In genomic region chr1:43162394-43162793, GRCm38 (mm10) we compare ENCODE assay signal across 12 mouse cellular contexts. TPM values are rescaled to one million over a fixed set of nuclear protein-coding genes. Genes with fewer than 3 reads are reported as not detected.
DNase-seq lines count a peak whose midpoint lies in the region; ATAC-seq and TF ChIP-seq lines count a peak whose summit lies in the region.
"Had no signal": no experiment of that assay in that cellular context is flagged by ENCODE, and none has a peak within 500 bp of the region (broad histone marks: within the 10 kb centered on the region; RNA-seq: fewer than 3 reads in every experiment).

No protein-coding gene starts in this region.

- peaks cover 64% of the 10 kb centered on the region for H3K79me2 ChIP-seq in C2C12 (ENCODE audit: control insufficient read depth, insufficient read depth)

- no peaks in the 10 kb centered on the region for H3K4me1 ChIP-seq in kidney, adult 2 months (ENCODE audit: control insufficient read depth, insufficient read depth, low read length)
- peaks cover 11% of the 10 kb centered on the region for H3K4me1 ChIP-seq in embryonic facial prominence, embryonic 13.5 days
- peaks cover 15% of the 10 kb centered on the region; the same call in 1 of the 2 replicates for H3K4me1 ChIP-seq in limb, embryonic 15.5 days

- no peak for DNase-seq in kidney, adult 2 months
- DNase-seq in kidney, postnatal 10 days, result no peak
- DNase-seq in frontal cortex, postnatal 36 days (ENCODE audit: low spot score in 2 of 2), result no peak
- DNase-seq in frontal cortex, postnatal 10 days (ENCODE audit: low spot score in 2 of 2), result no peak
- DNase-seq: adrenal gland, adult 2 months; cerebellum, adult 11-12 months; gastrocnemius, postnatal 25 days had no signal

- H3ac ChIP-seq in C2C12 (ENCODE audit: control insufficient read depth, insufficient read length, low read depth), result peak overlapping the region; percentile 61

- no peak overlapping the region for H3K9ac ChIP-seq in embryonic facial prominence, embryonic 13.5 days
- H3K9ac ChIP-seq in limb, embryonic 15.5 days, result no peak overlapping the region
- H3K9ac ChIP-seq: liver, embryonic 14.5 days had no signal

- peak overlapping the region; percentile 41 for H3K27ac ChIP-seq in kidney, adult 2 months (ENCODE audit: insufficient read depth, low read depth, low read length)
- H3K27ac ChIP-seq in embryonic facial prominence, embryonic 13.5 days, result no peak overlapping the region
- no peak overlapping the region for H3K27ac ChIP-seq in limb, embryonic 15.5 days
- H3K27ac ChIP-seq: liver, embryonic 14.5 days had no signal

- peak overlapping the region; percentile 94 for H3K4me2 ChIP-seq in embryonic facial prominence, embryonic 13.5 days
- H3K4me2 ChIP-seq in limb, embryonic 15.5 days, result no peak overlapping the region

- TF ChIP-seq POLR2A in kidney, adult 2 months (IDR thresholded peaks at IDR 0.05; ENCODE audit: low read depth, low read length), result no peak

- H3K27me3 ChIP-seq in kidney, adult 2 months (replicated peaks; ENCODE audit: control insufficient read depth, insufficient read depth, low read length), result no peaks in the 10 kb centered on the region
- no peaks in the 10 kb centered on the region for H3K27me3 ChIP-seq in C2C12 (ENCODE audit: control insufficient read depth, insufficient read depth, insufficient read length)
- H3K27me3 ChIP-seq in embryonic facial prominence, embryonic 13.5 days, result no peaks in the 10 kb centered on the region
- 0 out of 2 replicates have a peak, but pooled peaks cover 4% of the 10 kb centered on the region for H3K27me3 ChIP-seq in limb, embryonic 15.5 days

- peak overlapping the region; percentile 36 for H3K4me3 ChIP-seq in kidney, adult 2 months (ENCODE audit: insufficient read depth, low read depth, low read length)
- peak overlapping the region; percentile 82 for H3K4me3 ChIP-seq in C2C12 (ENCODE audit: insufficient read depth, poor library complexity, severe bottlenecking)
- H3K4me3 ChIP-seq in embryonic facial prominence, embryonic 13.5 days, result peak overlapping the region; percentile 73; the same call in 1 of the 2 replicates
- H3K4me3 ChIP-seq in limb, embryonic 15.5 days, result 0 out of 2 replicates have a peak overlapping the region, but pooled peaks have one; percentile 70
- H3K4me3 ChIP-seq: erythroblast, embryonic 14.5 days had no signal

- no peak for ATAC-seq in embryonic facial prominence, embryonic 13.5 days (ENCODE audit: insufficient number of reproducible peaks, insufficient read depth, low FRiP score, low TSS enrichment, low read depth)
- no peak for ATAC-seq in limb, embryonic 15.5 days (ENCODE audit: insufficient number of reproducible peaks, low FRiP score, low TSS enrichment, low read depth)

- no peak for TF ChIP-seq CTCF in kidney, adult 2 months (conservative IDR thresholded peaks at IDR 0.05; ENCODE audit: insufficient read depth, insufficient read length, low read depth, low read length)
- no peak for TF ChIP-seq CTCF in C2C12 (IDR thresholded peaks at IDR 0.05; ENCODE audit: control insufficient read depth, insufficient read depth, insufficient read length)

- 81% methylated on average over 3 of the region's 3 CpGs for WGBS in kidney, adult 2 months
- WGBS in embryonic facial prominence, embryonic 13.5 days, result 84% methylated on average over 3 of the region's 3 CpGs
- 80% methylated on average over 3 of the region's 3 CpGs for WGBS in limb, embryonic 15.5 days

- peaks cover 59% of the 10 kb centered on the region for H3K79me3 ChIP-seq in C2C12 (ENCODE audit: low read depth)

- H3K9me3 ChIP-seq in embryonic facial prominence, embryonic 13.5 days, result no peaks in the 10 kb centered on the region
- H3K9me3 ChIP-seq in limb, embryonic 15.5 days, result no peaks in the 10 kb centered on the region

- H3K36me3 ChIP-seq in kidney, adult 2 months (ENCODE audit: control insufficient read depth, insufficient read depth, low read length), result no peaks in the 10 kb centered on the region
- peaks cover 51% of the 10 kb centered on the region for H3K36me3 ChIP-seq in C2C12 (ENCODE audit: control insufficient read depth, insufficient read depth)
- H3K36me3 ChIP-seq in embryonic facial prominence, embryonic 13.5 days, result no peaks in the 10 kb centered on the region
- no peaks in the 10 kb centered on the region for H3K36me3 ChIP-seq in limb, embryonic 15.5 days

TF ChIP-seq in C2C12, 6 proteins besides CTCF, POLR2A, EP300 and RAD21:
- TF ChIP-seq MAX (IDR thresholded peaks at IDR 0.05), result no peak
- TF ChIP-seq CEBPB (IDR thresholded peaks at IDR 0.05; ENCODE audit: low read depth), result peak; percentile 86

RNA-seq across cellular contexts. Expression of gene Fhl2, which starts 34.4 kb away (rescaled TPM):
- 45.3 and 48.1 TPM in 2 replicates for polyA plus RNA-seq in kidney, adult 2 months (2012; rRNA removed)
- polyA plus RNA-seq in C2C12 (2012; fragmentation: generic; extraction: Trizol), result 135 TPM
- 13.3 TPM in 2 replicates for polyA plus RNA-seq in embryonic facial prominence, embryonic 13.5 days (2015; fragmentation: Nextera tagmentation; extraction: Ambion mirVana)
- 24.7 and 26.9 TPM in 2 replicates for polyA plus RNA-seq in limb, embryonic 15.5 days (2015; fragmentation: Nextera tagmentation; extraction: Ambion mirVana)
- polyA plus RNA-seq: erythroblast, embryonic 14.5 days had no signal
